Mouse (Mus musculus) CD4-positive naive resting alpha-beta T cell, adult 76 days (primary cell): ENCODE results near the gene Nutf2-ps1. TPM values are rescaled to one million over a fixed set of nuclear protein-coding genes. Genes with fewer than 3 reads are reported as not detected.

Experiments
- total RNA-seq: library from RNA; stranded (reverse); gene quantifications from one replicate; pipeline ENCODE4 v1.2.4, GENCODE M21; 2023

Nutf2-ps1 gene
- 18.2 TPM for total RNA-seq

DNA sequence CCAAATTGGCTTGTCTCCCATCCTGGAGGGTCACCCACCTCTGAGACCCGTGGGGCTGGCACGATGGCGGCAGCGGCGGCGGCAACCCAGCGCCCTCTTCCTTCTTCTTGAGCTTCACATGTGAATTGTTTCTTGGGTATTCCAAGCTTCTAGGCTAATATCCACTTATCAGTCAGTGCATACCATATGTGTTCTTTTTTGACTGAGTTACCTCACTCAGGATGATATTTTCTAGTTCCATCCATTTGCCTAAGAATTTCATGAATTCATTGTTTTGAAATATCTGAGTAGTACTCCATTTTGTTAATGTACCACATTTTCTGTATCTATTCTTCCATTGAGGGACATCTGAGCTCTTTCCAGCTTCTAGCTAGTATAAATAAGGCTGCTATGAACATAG, at the start of gene Nutf2-ps1:
Nutf2-ps1 (minus strand) TSS at position 101 of the 400 bp plus-strand sequence.

DNA sequence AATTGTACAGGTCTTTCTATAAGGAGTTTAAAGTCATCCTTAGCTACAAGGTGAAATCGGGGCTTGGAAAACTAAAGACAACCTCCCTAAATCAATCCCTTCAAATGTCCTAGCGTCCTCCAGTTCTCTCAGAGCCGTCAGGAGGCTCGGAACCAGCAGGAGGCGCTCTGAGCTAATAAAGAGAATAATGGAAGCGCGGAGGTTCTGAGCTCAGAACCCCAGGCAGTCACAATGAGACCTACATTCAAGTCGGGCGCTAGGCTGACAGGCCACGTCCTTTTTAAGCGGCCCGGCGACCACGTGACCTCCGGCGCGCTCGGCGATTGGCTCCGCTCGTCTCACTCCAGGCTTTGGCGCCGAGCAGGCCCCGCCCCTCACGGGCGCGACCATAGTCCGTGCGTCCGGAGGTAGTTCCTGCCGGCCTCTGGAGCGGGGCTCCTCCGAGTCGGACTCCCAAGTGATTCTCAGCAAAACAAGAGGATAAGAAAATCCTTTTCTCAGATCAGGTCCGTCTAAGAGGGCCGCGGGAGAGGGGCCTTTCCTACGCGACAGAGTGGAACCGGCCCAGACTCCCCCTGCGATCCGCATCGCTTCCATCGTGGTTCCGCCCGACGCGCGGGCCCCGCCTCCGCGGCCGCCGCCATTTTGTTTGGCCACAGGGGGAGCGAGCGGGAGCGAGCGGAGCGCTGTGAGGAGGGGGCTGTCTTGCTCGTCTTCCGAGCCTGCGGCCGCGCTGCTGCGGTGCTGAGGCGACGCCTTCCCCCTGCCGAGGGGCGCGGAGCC, 11.1 kb upstream of the Nutf2-ps1 start, which contains the start of gene Smc3:
Smc3 (plus strand) TSS at position 642 of the 783 bp plus-strand sequence.

Other genes with a start within 250 kb of the Nutf2-ps1 start
- gene Gm10197, start 217.3 kb downstream of the Nutf2-ps1 start, total RNA-seq, result not detected
- gene Smndc1, start 198.5 kb downstream of the Nutf2-ps1 start, total RNA-seq, result 104 TPM
- gene Dusp5, start 60.0 kb downstream of the Nutf2-ps1 start, total RNA-seq, result 367 TPM
- 63.3 TPM for gene Smc3, start 11.3 kb upstream of the Nutf2-ps1 start, total RNA-seq
- gene Rbm20, start 88.2 kb upstream of the Nutf2-ps1 start, total RNA-seq, result 0.62 TPM